Mouse (Mus musculus): ENCODE data around the gene Cox5b. TPM values are rescaled to one million over a fixed set of nuclear protein-coding genes. Genes with fewer than 3 reads are reported as not detected.

Gene Cox5b
- polyA plus RNA-seq (2016; fragmentation: Nextera tagmentation; extraction: Ambion mirVana), result 531 and 539 TPM in 2 replicates

DNA sequence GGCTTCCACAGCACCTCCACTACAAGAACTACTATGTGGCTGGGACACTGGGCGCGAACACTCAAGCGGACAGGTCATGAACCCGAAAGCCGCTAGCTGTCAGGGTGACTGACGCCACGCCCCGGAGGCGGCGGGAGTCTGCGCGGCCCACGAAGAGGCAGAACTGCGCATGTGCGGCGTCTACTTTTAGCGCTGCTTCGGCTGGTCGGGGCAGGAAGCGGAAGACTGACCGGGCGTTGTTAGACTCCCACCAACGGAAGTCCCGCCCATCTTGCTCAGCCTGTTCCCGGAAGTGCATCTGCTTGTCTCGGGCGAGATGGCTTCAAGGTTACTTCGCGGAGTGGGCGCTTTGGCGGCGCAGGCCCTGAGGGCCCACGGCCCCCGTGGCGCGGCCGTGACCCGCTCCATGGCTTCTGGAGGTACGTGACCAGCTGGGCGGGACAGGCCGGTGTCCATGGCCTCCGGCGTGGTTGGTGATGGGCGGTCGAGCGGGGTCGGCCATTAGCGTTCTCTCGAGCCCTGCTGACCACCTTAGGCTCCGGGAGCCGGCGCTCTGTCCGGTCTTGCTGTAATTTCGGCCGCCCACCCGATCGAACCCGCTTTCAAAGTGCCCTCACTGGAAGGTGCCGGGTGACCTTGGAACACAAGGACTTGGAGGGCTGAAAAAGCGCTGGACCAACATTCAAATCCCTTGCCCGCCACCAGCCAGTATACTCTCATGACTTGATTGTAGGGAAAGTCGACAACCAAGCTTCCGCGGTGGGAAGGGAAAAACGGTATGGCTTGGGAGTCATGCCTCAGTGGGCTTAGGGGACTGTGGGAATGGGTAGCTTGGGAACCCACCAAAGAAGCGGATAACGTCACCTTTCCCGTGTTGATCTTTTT is at the start of gene Cox5b:
TSS of gene Cox5b (plus strand) at position 179 of the 885 bp plus-strand sequence.
- Histone ChIP-seq H3K36me3 (peaks cover 26% of the 10 kb centered on the region), H3K9me3 (replicated peaks) (no peaks in the 10 kb centered on the region), H3K27ac (replicated peaks) (peak within 1 kb of the TSS; percentile 85), H3K4me3 (peak within 1 kb of the TSS; percentile 94), H3K4me1 (peaks cover 15% of the 10 kb centered on the region), H3K27me3 (ENCODE audit: low read depth, poor library complexity, severe bottlenecking) (no peaks in the 10 kb centered on the region)
- DNase-seq (ENCODE audit: low spot score), result peak; percentile 99
- WGBS, result 1% methylated on average over 68 of the region's 68 CpGs

DNA sequence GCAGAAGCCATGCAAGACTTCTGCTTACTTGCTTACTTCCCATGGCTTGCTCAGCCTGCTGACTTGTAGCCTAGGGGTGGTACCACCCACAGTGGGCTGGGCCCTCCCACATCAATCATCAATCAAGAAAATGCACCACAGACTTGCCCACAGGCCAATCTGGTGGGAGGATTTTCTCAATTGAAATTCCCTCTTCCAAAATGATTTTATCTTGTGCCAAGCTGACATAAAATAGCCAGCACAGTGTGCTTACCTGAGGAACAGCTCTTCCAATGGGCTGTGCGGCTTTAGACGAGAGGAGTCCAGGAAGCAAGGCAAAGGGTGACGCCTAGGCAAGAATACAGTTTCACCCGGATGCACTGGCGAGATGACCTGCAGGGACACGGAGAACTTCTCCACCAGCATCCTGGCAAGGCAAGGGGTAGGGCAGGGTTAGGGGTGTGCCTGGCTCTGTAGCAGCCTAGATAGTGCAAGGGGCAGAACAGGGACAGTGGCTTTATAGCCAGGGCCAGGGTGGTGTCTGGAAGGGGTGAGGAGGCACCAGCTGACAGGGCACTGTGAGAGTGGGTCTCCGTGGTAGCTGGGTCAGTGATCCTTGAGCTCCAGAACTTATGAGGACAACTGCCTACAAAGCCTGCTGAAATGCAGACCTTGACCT is 47.2 kb upstream of the Cox5b start:
- peaks cover 9% of the 10 kb centered on the region; the same call in 1 of the 2 replicates for H3K4me1 ChIP-seq

DNA sequence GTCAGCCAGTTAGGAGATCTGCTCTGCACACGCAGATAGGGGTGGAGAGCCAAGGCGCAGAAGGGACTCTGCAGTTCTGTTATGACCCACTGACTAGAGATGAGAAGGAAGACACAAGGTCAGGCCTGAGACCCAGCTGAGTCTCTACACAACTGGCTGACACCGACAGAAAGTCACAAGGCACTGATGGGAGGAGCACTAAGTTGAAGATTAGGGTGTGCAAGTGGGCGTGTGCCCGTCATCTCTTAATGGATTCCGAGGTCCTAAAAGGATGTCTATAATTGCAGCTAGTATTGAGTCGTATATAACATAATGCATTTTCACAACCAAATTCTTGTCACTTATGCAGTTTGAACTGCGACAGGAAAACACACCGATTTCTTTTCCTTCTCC is 46.6 kb upstream of the Cox5b start:
- no peaks in the 10 kb centered on the region for H3K27me3 ChIP-seq (ENCODE audit: low read depth, poor library complexity, severe bottlenecking)
- no peaks in the 10 kb centered on the region for H3K36me3 ChIP-seq
- no peak for DNase-seq (ENCODE audit: low spot score)
- H3K4me1 ChIP-seq, result peaks cover 9% of the 10 kb centered on the region; the same call in 1 of the 2 replicates
- H3K9me3 ChIP-seq (replicated peaks), result no peaks in the 10 kb centered on the region
- 88% methylated on average over 9 of the region's 9 CpGs for WGBS
- no peak overlapping the region for H3K4me3 ChIP-seq
- no peak overlapping the region for H3K27ac ChIP-seq (replicated peaks)

More for the DNA sequence above, 47.2 kb upstream of the Cox5b start:
- Histone ChIP-seq H3K9me3 (replicated peaks) (no peaks in the 10 kb centered on the region), H3K4me3 (no peak overlapping the region), H3K27me3 (ENCODE audit: low read depth, poor library complexity, severe bottlenecking) (no peaks in the 10 kb centered on the region), H3K27ac (replicated peaks) (no peak overlapping the region), H3K36me3 (no peaks in the 10 kb centered on the region)
- DNase-seq (ENCODE audit: low spot score), result no peak
- 90% methylated on average over 7 of the region's 7 CpGs for WGBS

DNA sequence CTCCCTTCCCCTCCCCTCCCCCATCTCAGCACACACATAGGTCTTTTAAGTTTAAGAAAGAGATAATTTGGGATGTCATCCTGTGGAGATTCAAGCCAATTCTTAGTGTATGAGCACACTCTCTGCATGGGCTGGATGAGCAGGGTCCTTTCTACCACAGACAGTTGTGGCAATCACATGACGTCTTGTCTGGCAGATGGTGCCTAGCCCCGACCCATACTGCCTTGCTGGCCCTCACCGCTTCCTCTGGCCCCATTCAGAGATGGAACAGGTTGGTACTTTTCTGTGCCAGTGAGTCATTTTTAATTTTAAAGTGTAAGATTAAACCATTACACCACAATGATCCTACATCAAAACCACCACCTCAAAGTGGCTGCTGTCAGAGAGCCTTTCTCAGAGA is 45.0 kb upstream of the Cox5b start:
- Histone ChIP-seq H3K4me3 (no peak overlapping the region), H3K9me3 (replicated peaks) (no peaks in the 10 kb centered on the region), H3K4me1 (peaks cover 5% of the 10 kb centered on the region; the same call in 1 of the 2 replicates), H3K27ac (replicated peaks) (no peak overlapping the region), H3K36me3 (no peaks in the 10 kb centered on the region), H3K27me3 (ENCODE audit: low read depth, poor library complexity, severe bottlenecking) (no peaks in the 10 kb centered on the region)
- 79% methylated on average over 3 of the region's 3 CpGs for WGBS
- no peak for DNase-seq (ENCODE audit: low spot score)

DNA sequence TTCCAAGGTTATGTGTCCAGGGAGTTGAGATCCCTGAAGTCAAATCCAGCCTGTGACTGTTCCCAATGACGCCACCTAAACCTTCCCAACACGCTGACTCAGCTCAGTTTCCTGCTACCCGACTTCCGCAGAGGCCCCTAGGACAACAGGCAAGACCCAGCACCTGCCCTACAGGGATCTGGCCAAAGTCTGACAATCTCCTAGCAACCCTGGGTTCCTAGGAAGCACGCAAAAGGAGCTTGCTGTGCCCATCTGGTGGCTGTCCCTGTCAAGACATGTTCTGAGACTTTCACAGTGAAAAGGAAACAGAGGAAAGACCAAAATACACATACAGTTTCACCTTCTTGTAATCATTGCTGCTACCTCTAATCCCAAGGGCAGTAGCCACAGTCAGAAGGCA is 43.6 kb upstream of the Cox5b start:
- Histone ChIP-seq H3K27ac (replicated peaks) (no peak overlapping the region), H3K9me3 (replicated peaks) (no peaks in the 10 kb centered on the region), H3K4me3 (no peak overlapping the region), H3K4me1 (peaks cover 5% of the 10 kb centered on the region; the same call in 1 of the 2 replicates), H3K27me3 (ENCODE audit: low read depth, poor library complexity, severe bottlenecking) (no peaks in the 10 kb centered on the region), H3K36me3 (no peaks in the 10 kb centered on the region)
- 67% methylated on average over 5 of the region's 5 CpGs for WGBS
- DNase-seq (ENCODE audit: low spot score), result no peak

DNA sequence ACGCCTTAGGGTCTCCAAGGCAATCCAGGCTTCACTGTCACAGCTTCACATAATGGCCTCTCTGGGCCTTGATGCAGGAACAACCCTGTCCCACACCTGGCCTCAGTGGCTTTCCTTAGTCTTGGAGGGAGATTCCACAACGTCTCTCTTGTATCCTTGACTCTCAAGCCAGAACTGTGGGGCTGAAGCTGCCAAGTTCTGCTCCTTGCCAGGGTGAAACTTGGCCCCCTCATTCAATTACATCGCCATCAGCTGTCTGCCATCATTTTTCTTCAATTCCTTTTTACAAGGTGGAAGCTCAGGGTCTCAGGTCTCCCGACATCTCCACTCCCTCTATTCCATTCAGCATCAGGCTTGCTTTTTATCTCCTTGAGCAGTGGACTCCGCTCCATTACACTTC is 36.2 kb upstream of the Cox5b start:
- Histone ChIP-seq H3K27me3 (ENCODE audit: low read depth, poor library complexity, severe bottlenecking) (no peaks in the 10 kb centered on the region), H3K36me3 (no peaks in the 10 kb centered on the region), H3K9me3 (replicated peaks) (no peaks in the 10 kb centered on the region), H3K27ac (replicated peaks) (no peak overlapping the region), H3K4me1 (no peaks in the 10 kb centered on the region), H3K4me3 (no peak overlapping the region)
- 88% methylated on average over 5 of the region's 5 CpGs for WGBS
- DNase-seq (ENCODE audit: low spot score), result no peak

DNA sequence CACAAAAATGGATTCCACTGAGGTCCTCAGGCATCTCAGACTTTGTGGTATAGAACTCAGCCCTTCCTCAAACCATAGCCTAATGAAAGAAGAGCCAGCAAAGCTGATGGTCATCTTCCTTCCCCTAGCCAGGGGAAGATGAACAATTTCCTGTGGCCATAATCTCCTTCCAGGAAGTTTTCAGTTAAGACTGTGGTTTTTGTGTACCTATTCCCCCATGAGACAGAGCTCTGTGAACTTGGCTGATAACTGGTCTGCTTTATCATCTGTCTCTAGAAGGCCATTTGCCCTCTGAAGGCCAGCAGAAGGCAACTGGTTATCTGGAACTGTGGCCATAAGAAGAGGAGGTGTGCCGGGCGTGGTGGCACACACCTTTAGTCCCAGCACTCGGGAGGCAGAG is 35.0 kb upstream of the Cox5b start:
- DNase-seq (ENCODE audit: low spot score), result no peak
- Histone ChIP-seq H3K4me1 (no peaks in the 10 kb centered on the region), H3K9me3 (replicated peaks) (no peaks in the 10 kb centered on the region), H3K27ac (replicated peaks) (no peak overlapping the region), H3K36me3 (no peaks in the 10 kb centered on the region), H3K4me3 (no peak overlapping the region), H3K27me3 (ENCODE audit: low read depth, poor library complexity, severe bottlenecking) (no peaks in the 10 kb centered on the region)
- WGBS, result 93% methylated on average over 3 of the region's 3 CpGs

DNA sequence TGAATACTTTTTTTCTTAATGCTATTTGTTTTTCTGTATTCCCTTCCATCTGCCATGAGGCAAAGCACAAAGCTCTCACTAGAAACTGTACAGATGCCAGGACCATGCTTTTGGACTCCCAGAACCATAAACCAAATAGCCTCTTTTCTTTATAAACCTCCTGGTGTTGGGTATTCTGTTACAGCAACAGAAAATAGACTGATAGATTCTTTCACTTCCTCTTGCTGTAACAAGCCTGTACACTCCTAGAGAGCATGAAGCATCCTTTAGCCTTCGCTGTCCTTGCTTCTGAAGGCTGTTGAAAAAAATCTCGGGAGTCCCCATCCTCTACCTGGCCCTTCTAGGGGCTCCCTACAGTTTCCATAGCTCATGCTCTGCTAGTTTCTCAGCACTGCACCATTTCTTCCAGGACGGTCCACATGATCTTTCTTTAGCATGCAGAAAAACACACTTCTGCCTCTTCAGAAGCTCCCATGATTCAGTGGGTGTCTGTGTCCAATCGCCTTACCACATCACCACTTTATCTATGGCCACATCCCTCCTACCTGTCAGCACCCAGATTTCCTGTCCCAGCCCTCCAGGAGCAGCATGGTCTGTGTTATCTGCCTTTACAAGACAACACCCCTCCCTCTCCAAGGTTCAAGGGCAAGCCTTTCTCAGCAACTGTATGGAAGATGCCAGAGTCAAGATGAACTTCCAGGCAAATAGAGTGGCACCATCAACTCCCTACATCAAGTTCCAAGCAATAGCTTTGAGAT is 33.4 kb upstream of the Cox5b start:
- Histone ChIP-seq H3K9me3 (replicated peaks) (no peaks in the 10 kb centered on the region), H3K4me1 (no peaks in the 10 kb centered on the region), H3K4me3 (no peak overlapping the region), H3K36me3 (no peaks in the 10 kb centered on the region), H3K27me3 (ENCODE audit: low read depth, poor library complexity, severe bottlenecking) (no peaks in the 10 kb centered on the region), H3K27ac (replicated peaks) (no peak overlapping the region)
- 83% methylated on average over 4 of the region's 4 CpGs for WGBS
- no peak for DNase-seq (ENCODE audit: low spot score)

DNA sequence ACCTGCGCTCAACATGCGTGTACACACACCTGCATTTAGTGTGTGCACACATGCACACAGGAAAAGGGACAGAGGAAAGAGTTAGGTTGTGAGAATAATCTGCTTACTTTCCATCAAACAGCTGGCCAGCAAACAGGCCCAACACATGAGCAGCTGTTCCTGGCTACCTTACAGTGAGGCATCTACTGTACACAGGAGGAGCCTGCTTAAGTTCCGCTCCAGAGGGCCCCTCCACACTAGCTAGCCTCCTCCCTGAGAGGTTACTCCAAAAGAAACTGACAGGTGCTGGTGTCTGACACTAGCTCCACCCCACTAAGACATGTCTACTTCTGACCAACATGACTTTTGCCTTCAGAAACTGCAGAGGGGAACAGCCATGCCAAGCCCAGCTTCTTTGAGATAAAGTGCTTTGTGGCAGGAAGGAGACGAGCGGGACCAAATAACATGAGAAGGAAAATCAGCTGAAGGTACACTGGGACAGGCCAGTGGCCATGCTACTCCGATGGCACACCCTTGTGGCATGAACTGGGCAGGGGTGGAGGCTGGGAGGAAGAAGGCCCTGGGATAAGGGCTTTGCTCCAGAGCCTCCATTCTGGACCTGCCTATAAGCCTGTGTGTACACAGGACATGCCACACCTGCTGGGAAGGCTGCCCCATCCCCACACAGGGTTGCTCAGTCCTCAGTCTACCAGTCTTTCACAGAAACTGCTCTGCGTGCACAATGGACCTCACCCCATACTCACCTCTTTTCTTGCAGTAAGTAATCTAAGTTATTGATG is 32.4 kb upstream of the Cox5b start:
- Histone ChIP-seq H3K9me3 (replicated peaks) (no peaks in the 10 kb centered on the region), H3K36me3 (no peaks in the 10 kb centered on the region), H3K4me1 (no peaks in the 10 kb centered on the region), H3K27me3 (ENCODE audit: low read depth, poor library complexity, severe bottlenecking) (no peaks in the 10 kb centered on the region), H3K27ac (replicated peaks) (no peak overlapping the region), H3K4me3 (no peak overlapping the region)
- DNase-seq (ENCODE audit: low spot score), result no peak
- WGBS, result 87% methylated on average over 7 of the region's 7 CpGs

DNA sequence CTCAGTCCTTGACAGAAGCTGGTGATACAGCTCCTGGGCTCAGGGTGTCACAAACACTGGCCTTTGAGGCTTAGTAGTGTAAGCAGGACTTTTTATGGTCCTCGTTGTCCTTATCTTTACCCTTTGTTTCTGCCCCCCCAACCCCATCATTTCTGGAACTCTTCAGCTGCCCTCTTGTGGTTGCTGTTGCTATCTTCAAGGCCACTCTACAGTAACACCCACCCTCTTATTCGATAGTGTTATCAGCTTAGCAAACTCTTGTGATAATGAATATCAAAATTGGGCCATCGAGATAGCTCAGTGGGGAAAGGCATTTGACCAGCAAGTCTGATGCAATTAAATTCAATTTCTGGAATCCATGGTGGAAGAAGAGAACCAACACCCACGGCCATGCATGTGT is 26.8 kb upstream of the Cox5b start:
- H3K36me3 ChIP-seq, result no peaks in the 10 kb centered on the region
- no peaks in the 10 kb centered on the region for H3K27me3 ChIP-seq (ENCODE audit: low read depth, poor library complexity, severe bottlenecking)
- H3K4me1 ChIP-seq, result peaks cover 10% of the 10 kb centered on the region
- no peak for DNase-seq (ENCODE audit: low spot score)
- H3K4me3 ChIP-seq, result no peak overlapping the region
- no peak overlapping the region for H3K27ac ChIP-seq (replicated peaks)
- WGBS, result 84% methylated on average over 4 of the region's 4 CpGs
- H3K9me3 ChIP-seq (replicated peaks), result no peaks in the 10 kb centered on the region

DNA sequence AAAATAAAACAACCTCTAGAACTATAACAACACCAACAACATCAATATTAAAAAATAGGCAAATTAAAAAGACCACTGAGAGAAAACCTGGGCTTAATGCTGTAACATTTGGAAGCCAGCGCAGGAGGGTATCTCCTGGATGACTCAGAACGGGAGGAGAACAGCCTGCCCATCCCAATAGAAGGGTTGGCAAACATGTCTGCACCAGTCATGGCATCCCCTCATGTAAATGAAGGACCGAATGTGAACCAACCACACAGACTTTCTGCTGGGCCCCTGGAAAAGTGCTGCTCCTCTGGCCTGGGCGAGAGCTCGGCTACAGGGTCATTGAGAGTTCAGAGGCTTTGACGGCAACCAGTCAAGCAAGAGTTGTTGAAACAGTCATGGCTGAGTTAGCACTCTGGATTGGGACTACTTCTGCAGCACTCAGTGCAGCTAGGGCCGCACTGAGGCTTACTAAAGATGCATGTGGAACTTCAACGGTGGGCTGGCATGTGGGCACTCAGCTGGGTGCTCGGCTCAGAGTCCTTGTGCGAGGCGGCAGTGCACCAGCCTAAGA is 26.0 kb upstream of the Cox5b start:
- Histone ChIP-seq H3K4me3 (no peak overlapping the region), H3K36me3 (no peaks in the 10 kb centered on the region), H3K27me3 (ENCODE audit: low read depth, poor library complexity, severe bottlenecking) (no peaks in the 10 kb centered on the region), H3K9me3 (replicated peaks) (no peaks in the 10 kb centered on the region), H3K4me1 (peaks cover 10% of the 10 kb centered on the region), H3K27ac (replicated peaks) (no peak overlapping the region)
- 64% methylated on average over 11 of the region's 11 CpGs for WGBS
- DNase-seq (ENCODE audit: low spot score), result no peak

DNA sequence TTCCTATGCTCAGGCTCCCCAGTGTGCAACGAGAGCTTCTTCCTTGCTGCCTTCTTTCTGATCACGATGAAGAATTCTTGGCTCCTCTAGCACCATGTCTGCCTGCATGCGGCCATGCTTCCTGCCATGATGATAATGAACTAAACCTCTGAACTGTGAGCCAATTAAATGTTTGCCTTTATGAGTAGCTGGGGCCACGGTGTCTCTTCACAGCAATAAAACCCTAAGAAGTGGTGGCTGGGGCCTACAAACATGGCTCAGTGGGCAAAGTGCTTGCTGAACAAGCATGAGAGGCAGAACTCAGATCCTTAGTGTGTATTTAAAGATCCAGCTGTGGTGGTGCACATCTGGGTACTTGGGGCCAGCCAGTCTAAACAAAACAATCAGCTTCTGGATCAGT is 25.3 kb upstream of the Cox5b start:
- Histone ChIP-seq H3K27ac (replicated peaks) (no peak overlapping the region), H3K36me3 (no peaks in the 10 kb centered on the region), H3K9me3 (replicated peaks) (no peaks in the 10 kb centered on the region), H3K27me3 (ENCODE audit: low read depth, poor library complexity, severe bottlenecking) (no peaks in the 10 kb centered on the region), H3K4me1 (peaks cover 10% of the 10 kb centered on the region), H3K4me3 (no peak overlapping the region)
- 73% methylated on average over 4 of the region's 4 CpGs for WGBS
- DNase-seq (ENCODE audit: low spot score), result no peak

Measured in midbrain, embryonic 10.5 days (tissue).